Mouse (Mus musculus): ENCODE results near the gene Tmem25. TPM values are rescaled to one million over a fixed set of nuclear protein-coding genes. Genes with fewer than 3 reads are reported as not detected.

Tmem25 gene
- polyA plus RNA-seq, 1 experiment from 2014 or later, result 4.7 TPM

- Histone ChIP-seq H3K27ac (ENCODE audit: low read depth, low read length) (no peak overlapping the region), H3K9ac (ENCODE audit: low read length) (no peak overlapping the region), H3K4me3 (ENCODE audit: low read depth, low read length) (no peak overlapping the region), H3K9me3 (replicated peaks; ENCODE audit: control insufficient read depth, low read length) (no peaks in the 10 kb centered on the region), H3K4me1 (ENCODE audit: control insufficient read depth, insufficient read depth, low read length) (no peaks in the 10 kb centered on the region), H3K27me3 (replicated peaks; ENCODE audit: control insufficient read depth, insufficient read depth, low read length) (no peaks in the 10 kb centered on the region), H3K4me2 (ENCODE audit: low read length) (no peak overlapping the region), H3K36me3 (ENCODE audit: control insufficient read depth, insufficient read depth, low read length) (peaks cover 100% of the 10 kb centered on the region)
- 90% methylated on average over 15 of the region's 15 CpGs for WGBS
- ATAC-seq (no peak), DNase-seq (ENCODE audit: low spot score) (no peak)
Measured at GRCm38 (mm10) chr9:44819920-44820827, 21.1 kb upstream of the Tmem25 start.

GRCm38 (mm10) chr9:44817522-44817921, 18.4 kb upstream of the Tmem25 start:
- DNase-seq (ENCODE audit: low spot score), result no peak

DNA sequence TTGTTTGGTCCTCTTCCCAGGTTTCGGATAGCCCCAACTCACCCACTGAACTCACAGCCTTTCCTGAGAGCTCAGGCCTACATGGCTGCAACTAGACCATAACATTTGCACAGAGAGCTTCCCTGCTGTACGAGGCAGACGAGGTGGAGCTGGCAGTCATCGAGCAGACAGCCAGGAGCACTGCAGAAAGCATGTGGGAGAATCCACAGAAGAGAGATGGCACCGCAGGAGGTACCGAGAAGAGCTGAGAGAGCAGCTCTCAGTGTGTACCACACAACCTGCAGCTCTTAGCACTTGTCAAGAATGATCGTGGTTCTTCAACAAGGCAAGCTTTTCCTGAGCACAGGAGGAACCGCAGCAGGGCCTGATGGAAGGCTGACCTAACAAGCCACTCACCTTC, 15.1 kb upstream of the Tmem25 start:
- Histone ChIP-seq H3K4me1 (ENCODE audit: control insufficient read depth, insufficient read depth, low read length) (no peaks in the 10 kb centered on the region), H3K27me3 (replicated peaks; ENCODE audit: control insufficient read depth, insufficient read depth, low read length) (no peaks in the 10 kb centered on the region), H3K4me3 (ENCODE audit: low read depth, low read length) (no peak overlapping the region), H3K36me3 (ENCODE audit: control insufficient read depth, insufficient read depth, low read length) (peaks cover 100% of the 10 kb centered on the region), H3K27ac (ENCODE audit: low read depth, low read length) (no peak overlapping the region), H3K4me2 (ENCODE audit: low read length) (no peak overlapping the region), H3K9me3 (replicated peaks; ENCODE audit: control insufficient read depth, low read length) (no peaks in the 10 kb centered on the region), H3K9ac (ENCODE audit: low read length) (no peak overlapping the region)
- DNase-seq (ENCODE audit: low spot score), result no peak
- ATAC-seq, result no peak
- 95% methylated on average over 8 of the region's 8 CpGs for WGBS

More at GRCm38 (mm10) chr9:44817522-44817921, 18.4 kb upstream of the Tmem25 start:
- H3K4me2 ChIP-seq (ENCODE audit: low read length), result no peak overlapping the region
- H3K4me3 ChIP-seq (ENCODE audit: low read depth, low read length), result no peak overlapping the region
- H3K9ac ChIP-seq (ENCODE audit: low read length), result no peak overlapping the region
- H3K27me3 ChIP-seq (replicated peaks; ENCODE audit: control insufficient read depth, insufficient read depth, low read length), result no peaks in the 10 kb centered on the region
- no peak for ATAC-seq
- no peaks in the 10 kb centered on the region for H3K9me3 ChIP-seq (replicated peaks; ENCODE audit: control insufficient read depth, low read length)
- 91% methylated on average over 5 of the region's 5 CpGs for WGBS
- no peak overlapping the region for H3K27ac ChIP-seq (ENCODE audit: low read depth, low read length)
- H3K36me3 ChIP-seq (ENCODE audit: control insufficient read depth, insufficient read depth, low read length), result peaks cover 100% of the 10 kb centered on the region
- H3K4me1 ChIP-seq (ENCODE audit: control insufficient read depth, insufficient read depth, low read length), result no peaks in the 10 kb centered on the region

DNA sequence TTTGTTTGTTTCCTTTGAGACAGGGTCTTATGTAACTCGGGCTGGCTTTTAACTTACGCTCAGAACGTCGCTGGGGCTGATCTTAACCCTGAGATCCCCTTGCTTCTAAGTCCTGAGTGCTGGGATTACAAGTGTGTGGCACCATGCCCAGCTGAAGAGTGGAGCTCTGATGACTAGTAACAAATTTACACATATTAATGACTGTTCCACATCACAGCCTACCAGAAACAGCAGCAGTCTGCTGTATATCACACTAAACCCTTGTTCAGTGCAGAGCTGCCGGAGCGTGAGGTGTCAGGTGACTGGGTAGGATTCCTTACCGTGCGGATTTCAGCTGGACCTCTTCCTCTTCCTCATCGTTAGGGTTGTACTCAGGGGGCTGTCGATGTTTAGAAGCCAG, 11.2 kb upstream of the Tmem25 start:
- WGBS, result 93% methylated on average over 10 of the region's 10 CpGs
- no peaks in the 10 kb centered on the region for H3K9me3 ChIP-seq (replicated peaks; ENCODE audit: control insufficient read depth, low read length)
- no peak overlapping the region for H3K27ac ChIP-seq (ENCODE audit: low read depth, low read length)
- H3K27me3 ChIP-seq (replicated peaks; ENCODE audit: control insufficient read depth, insufficient read depth, low read length), result no peaks in the 10 kb centered on the region
- DNase-seq (ENCODE audit: low spot score) (no peak), ATAC-seq (no peak)
- H3K36me3 ChIP-seq (ENCODE audit: control insufficient read depth, insufficient read depth, low read length), result peaks cover 100% of the 10 kb centered on the region
- no peak overlapping the region for H3K9ac ChIP-seq (ENCODE audit: low read length)
- H3K4me1 ChIP-seq (ENCODE audit: control insufficient read depth, insufficient read depth, low read length), result no peaks in the 10 kb centered on the region
- H3K4me2 ChIP-seq (ENCODE audit: low read length), result no peak overlapping the region
- no peak overlapping the region for H3K4me3 ChIP-seq (ENCODE audit: low read depth, low read length)

- WGBS, result 95% methylated on average over 10 of the region's 10 CpGs
- ATAC-seq (no peak), DNase-seq (ENCODE audit: low spot score) (no peak)
- H3K36me3 ChIP-seq (ENCODE audit: control insufficient read depth, insufficient read depth, low read length), result peaks cover 83% of the 10 kb centered on the region
- H3K27me3 ChIP-seq (replicated peaks; ENCODE audit: control insufficient read depth, insufficient read depth, low read length), result no peaks in the 10 kb centered on the region
- no peaks in the 10 kb centered on the region for H3K9me3 ChIP-seq (replicated peaks; ENCODE audit: control insufficient read depth, low read length)
- H3K4me3 ChIP-seq (ENCODE audit: low read depth, low read length), result no peak overlapping the region
- no peak overlapping the region for H3K4me2 ChIP-seq (ENCODE audit: low read length)
- no peak overlapping the region for H3K27ac ChIP-seq (ENCODE audit: low read depth, low read length)
- no peaks in the 10 kb centered on the region for H3K4me1 ChIP-seq (ENCODE audit: control insufficient read depth, insufficient read depth, low read length)
- H3K9ac ChIP-seq (ENCODE audit: low read length), result no peak overlapping the region
Measured at GRCm38 (mm10) chr9:44807778-44808177, 8.7 kb upstream of the Tmem25 start.

DNA sequence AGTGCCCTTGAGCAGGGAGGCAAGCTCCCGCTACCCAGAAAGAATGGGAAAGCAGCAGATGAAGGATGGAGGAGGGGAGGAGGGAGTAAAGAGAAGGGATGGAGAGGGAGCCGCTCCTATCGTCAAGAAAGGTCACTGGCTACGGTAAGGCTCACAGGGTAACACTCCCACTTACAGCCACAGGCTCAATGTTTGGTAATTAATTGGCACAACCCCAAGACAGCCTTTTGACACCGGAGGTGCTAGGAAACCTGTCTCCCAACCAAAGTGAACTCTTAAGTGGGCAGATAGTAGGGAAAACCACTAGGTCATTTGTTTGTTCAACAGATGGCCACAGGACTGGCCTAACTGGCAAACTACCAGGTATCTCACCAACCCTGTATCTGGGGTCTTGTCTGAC, 8.0 kb upstream of the Tmem25 start:
- H3K27me3 ChIP-seq (replicated peaks; ENCODE audit: control insufficient read depth, insufficient read depth, low read length), result no peaks in the 10 kb centered on the region
- no peaks in the 10 kb centered on the region for H3K9me3 ChIP-seq (replicated peaks; ENCODE audit: control insufficient read depth, low read length)
- H3K36me3 ChIP-seq (ENCODE audit: control insufficient read depth, insufficient read depth, low read length), result peaks cover 77% of the 10 kb centered on the region
- H3K9ac ChIP-seq (ENCODE audit: low read length), result no peak overlapping the region
- no peak overlapping the region for H3K4me2 ChIP-seq (ENCODE audit: low read length)
- H3K27ac ChIP-seq (ENCODE audit: low read depth, low read length), result no peak overlapping the region
- no peak for DNase-seq (ENCODE audit: low spot score)
- WGBS, result 83% methylated on average over 5 of the region's 5 CpGs
- no peak for ATAC-seq
- H3K4me1 ChIP-seq (ENCODE audit: control insufficient read depth, insufficient read depth, low read length), result no peaks in the 10 kb centered on the region
- no peak overlapping the region for H3K4me3 ChIP-seq (ENCODE audit: low read depth, low read length)

DNA sequence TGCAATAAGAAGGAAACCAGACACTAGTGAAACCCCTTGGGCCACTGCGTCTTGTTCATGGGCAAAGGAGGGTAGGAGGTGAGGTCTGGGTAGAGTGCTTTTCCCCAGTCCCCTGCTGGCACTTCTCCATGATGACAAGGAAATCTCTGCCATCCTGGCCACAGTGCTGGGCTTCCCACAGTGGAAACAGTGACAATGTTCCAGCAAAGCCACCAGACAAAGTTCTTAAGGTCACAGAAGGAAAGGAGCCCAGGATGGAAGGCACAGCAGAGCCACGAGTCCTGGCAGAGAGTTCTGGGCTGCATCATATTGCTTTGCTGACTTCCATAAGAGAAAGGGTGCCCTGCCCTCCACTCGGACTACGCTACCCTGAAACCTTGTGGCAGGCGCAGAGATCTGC, 6.4 kb upstream of the Tmem25 start:
- no peaks in the 10 kb centered on the region for H3K4me1 ChIP-seq (ENCODE audit: control insufficient read depth, insufficient read depth, low read length)
- no peak overlapping the region for H3K4me2 ChIP-seq (ENCODE audit: low read length)
- H3K4me3 ChIP-seq (ENCODE audit: low read depth, low read length), result no peak overlapping the region
- H3K27ac ChIP-seq (ENCODE audit: low read depth, low read length), result no peak overlapping the region
- 96% methylated on average over 5 of the region's 5 CpGs for WGBS
- no peak overlapping the region for H3K9ac ChIP-seq (ENCODE audit: low read length)
- no peak for DNase-seq (ENCODE audit: low spot score)
- H3K9me3 ChIP-seq (replicated peaks; ENCODE audit: control insufficient read depth, low read length), result no peaks in the 10 kb centered on the region
- no peak for ATAC-seq
- H3K27me3 ChIP-seq (replicated peaks; ENCODE audit: control insufficient read depth, insufficient read depth, low read length), result no peaks in the 10 kb centered on the region
- peaks cover 61% of the 10 kb centered on the region for H3K36me3 ChIP-seq (ENCODE audit: control insufficient read depth, insufficient read depth, low read length)

DNA sequence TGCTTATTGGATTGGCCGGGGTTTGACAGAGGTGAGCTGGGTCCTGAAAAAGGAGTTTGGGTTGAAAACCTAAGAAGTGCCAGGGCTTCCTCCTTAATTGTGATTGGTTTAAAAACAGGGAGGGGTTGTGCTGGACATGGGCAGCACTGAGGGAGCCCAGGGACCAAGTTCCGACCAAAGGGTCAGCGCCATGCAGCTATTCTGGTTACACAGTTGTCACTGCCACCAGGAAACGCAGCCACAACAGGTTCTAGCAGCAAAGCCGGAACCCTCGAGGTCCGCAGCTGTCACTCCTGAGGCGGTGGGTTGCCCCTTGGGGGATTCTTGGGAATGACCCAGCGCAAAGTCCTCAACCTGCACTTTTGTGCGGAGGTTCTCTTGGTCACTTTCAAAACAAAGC, 5.6 kb upstream of the Tmem25 start:
- Histone ChIP-seq H3K9ac (ENCODE audit: low read length) (no peak overlapping the region), H3K36me3 (ENCODE audit: control insufficient read depth, insufficient read depth, low read length) (peaks cover 52% of the 10 kb centered on the region)
- WGBS, result 88% methylated on average over 10 of the region's 10 CpGs

GRCm38 (mm10) chr9:44802808-44803450, 3.8 kb upstream of the Tmem25 start, which contains the start of gene Ttc36:
Gene Ttc36, minus strand, starts transcription at chr9:44803072.
- no peak within 1 kb of the TSS for H3K4me2 ChIP-seq (ENCODE audit: low read length)
- H3K4me3 ChIP-seq (ENCODE audit: low read depth, low read length), result no peak within 1 kb of the TSS
- H3K9me3 ChIP-seq (replicated peaks; ENCODE audit: control insufficient read depth, low read length), result no peaks in the 10 kb centered on the region
- 76% methylated on average over 4 of the region's 4 CpGs for WGBS
- H3K9ac ChIP-seq (ENCODE audit: low read length), result no peak within 1 kb of the TSS
- no peak for ATAC-seq
- H3K27ac ChIP-seq (ENCODE audit: low read depth, low read length), result no peak within 1 kb of the TSS
- no peak for DNase-seq (ENCODE audit: low spot score)
- peaks cover 8% of the 10 kb centered on the region for H3K4me1 ChIP-seq (ENCODE audit: control insufficient read depth, insufficient read depth, low read length)
- H3K36me3 ChIP-seq (ENCODE audit: control insufficient read depth, insufficient read depth, low read length), result peaks cover 35% of the 10 kb centered on the region
- H3K27me3 ChIP-seq (replicated peaks; ENCODE audit: control insufficient read depth, insufficient read depth, low read length), result 0 out of 2 replicates have a peak, but pooled peaks cover 1% of the 10 kb centered on the region

More for the DNA sequence above, 5.6 kb upstream of the Tmem25 start:
- no peak overlapping the region for H3K4me2 ChIP-seq (ENCODE audit: low read length)
- DNase-seq (ENCODE audit: low spot score), result no peak
- H3K27me3 ChIP-seq (replicated peaks; ENCODE audit: control insufficient read depth, insufficient read depth, low read length), result no peaks in the 10 kb centered on the region
- no peak overlapping the region for H3K27ac ChIP-seq (ENCODE audit: low read depth, low read length)
- no peaks in the 10 kb centered on the region for H3K9me3 ChIP-seq (replicated peaks; ENCODE audit: control insufficient read depth, low read length)
- ATAC-seq, result no peak
- H3K4me3 ChIP-seq (ENCODE audit: low read depth, low read length), result no peak overlapping the region
- peaks cover 2% of the 10 kb centered on the region; the same call in 1 of the 2 replicates for H3K4me1 ChIP-seq (ENCODE audit: control insufficient read depth, insufficient read depth, low read length)

Data from forebrain, embryonic 14.5 days (tissue).